Mouse (Mus musculus): ENCODE measurements around the gene Tuba4a. TPM values are rescaled to one million over a fixed set of nuclear protein-coding genes. Genes with fewer than 3 reads are reported as not detected.
"Not testable (repeated sequence)": the region's sequence is repeated elsewhere in the genome, so short reads cannot be mapped to it uniquely, and the experiment has no call there.

The Tuba4a gene
- polyA plus RNA-seq, 1 experiment, result 188 TPM

DNA sequence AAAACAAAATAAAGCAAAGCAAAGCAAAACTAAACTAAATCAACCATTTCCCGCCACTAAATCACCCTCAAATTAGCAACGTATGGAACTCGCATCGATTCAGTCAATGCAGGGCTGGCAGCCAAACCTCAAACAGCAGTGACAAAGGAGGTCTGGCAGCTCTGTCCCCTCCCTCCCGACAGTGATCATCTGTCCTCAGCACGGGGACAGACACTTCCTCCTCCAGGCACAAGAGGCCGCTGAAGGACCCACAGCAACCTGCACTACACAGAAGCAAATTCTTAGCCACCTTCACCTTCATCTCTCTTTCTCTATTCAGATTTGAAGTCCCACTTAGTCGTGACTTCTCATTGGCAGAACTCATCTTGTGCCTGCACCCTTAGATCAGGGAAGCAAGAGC lies 14.9 kb upstream of the Tuba4a start:
- TF ChIP-seq POLR2A (IDR thresholded peaks at IDR 0.05; ENCODE audit: low read depth, low read length), result no peak
- TF ChIP-seq CTCF (IDR thresholded peaks at IDR 0.05; ENCODE audit: extremely low read depth, insufficient read length, insufficient replicate concordance, low read depth, low read length), result peak; percentile 65; the same call in 1 of the 2 replicates
- Histone ChIP-seq H3K27ac (ENCODE audit: insufficient read depth, low read depth, low read length) (no peak overlapping the region), H3K4me1 (ENCODE audit: control insufficient read depth, insufficient read depth, insufficient read length, low read length) (peaks cover 8% of the 10 kb centered on the region; the same call in 1 of the 2 replicates), H3K36me3 (ENCODE audit: control insufficient read depth, insufficient read depth, low read length) (peaks cover 4% of the 10 kb centered on the region), H3K4me3 (ENCODE audit: low read depth, low read length) (no peak overlapping the region), H3K27me3 (ENCODE audit: control insufficient read depth, insufficient read depth, low read length) (no peaks in the 10 kb centered on the region)
- WGBS, result under 1% methylated on average over 8 of the region's 8 CpGs

DNA sequence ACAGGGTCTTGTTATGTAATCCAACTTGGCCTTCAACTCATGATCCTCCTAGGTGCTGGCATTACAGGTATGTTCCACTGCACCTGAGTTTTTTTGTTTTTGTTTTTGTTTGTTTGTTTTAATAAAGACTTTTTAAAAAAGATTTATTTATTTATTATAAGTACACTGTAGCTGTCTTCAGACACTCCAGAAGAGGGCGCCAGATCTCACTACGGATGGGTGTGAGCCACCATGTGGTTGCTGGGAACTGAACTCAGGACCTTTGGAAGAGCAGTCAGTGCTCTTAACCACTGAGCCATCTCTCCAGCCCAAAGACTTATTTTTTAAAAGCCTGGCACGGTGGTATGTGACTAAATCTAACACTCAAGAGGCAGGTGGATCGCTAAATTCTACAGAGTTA lies 12.8 kb upstream of the Tuba4a start:
- WGBS, result 79% methylated on average over 4 of the region's 4 CpGs
- H3K36me3 ChIP-seq (ENCODE audit: control insufficient read depth, insufficient read depth, low read length); H3K27ac ChIP-seq (ENCODE audit: insufficient read depth, low read depth, low read length); H3K4me1 ChIP-seq (ENCODE audit: control insufficient read depth, insufficient read depth, insufficient read length, low read length); H3K27me3 ChIP-seq (ENCODE audit: control insufficient read depth, insufficient read depth, low read length); H3K4me3 ChIP-seq (ENCODE audit: low read depth, low read length): not testable (repeated sequence)

DNA sequence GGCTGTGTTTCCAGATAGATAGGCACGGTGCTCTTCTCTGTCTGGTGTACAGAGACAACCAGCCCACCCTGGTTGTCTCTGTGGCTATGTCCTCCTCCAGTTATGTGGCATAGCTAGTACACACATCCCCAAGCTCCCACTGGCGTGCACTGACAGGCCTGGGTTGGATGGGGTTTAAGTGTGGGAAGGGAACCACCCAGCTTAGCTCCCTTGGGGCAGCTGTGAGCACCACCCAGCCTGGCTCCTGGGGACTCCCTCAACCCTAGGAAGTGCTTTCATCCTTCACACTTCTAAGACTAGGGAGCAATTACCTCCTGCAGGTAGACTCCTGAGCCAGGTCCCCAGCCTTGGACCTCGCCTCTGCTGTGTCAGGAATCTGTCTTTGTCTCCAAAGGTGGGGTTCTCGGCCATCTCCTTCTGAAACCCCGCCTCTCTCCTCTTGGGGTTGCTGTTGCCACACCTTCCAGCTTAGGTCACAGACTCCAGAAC lies 12.0 kb upstream of the Tuba4a start, which contains the start of gene A630095N17Rik:
TSS of gene A630095N17Rik (minus strand) at position 439 of the 489 bp plus-strand sequence.
- no peak within 1 kb of the TSS for H3K4me3 ChIP-seq (ENCODE audit: low read depth, low read length)
- H3K27ac ChIP-seq (ENCODE audit: insufficient read depth, low read depth, low read length), result no peak within 1 kb of the TSS
- H3K27me3 ChIP-seq (ENCODE audit: control insufficient read depth, insufficient read depth, low read length), result no peaks in the 10 kb centered on the region
- TF ChIP-seq POLR2A (IDR thresholded peaks at IDR 0.05; ENCODE audit: low read depth, low read length), result no peak
- no peak for TF ChIP-seq CTCF (IDR thresholded peaks at IDR 0.05; ENCODE audit: extremely low read depth, insufficient read length, insufficient replicate concordance, low read depth, low read length)
- peaks cover 5% of the 10 kb centered on the region; the same call in 1 of the 2 replicates for H3K4me1 ChIP-seq (ENCODE audit: control insufficient read depth, insufficient read depth, insufficient read length, low read length)
- no peaks in the 10 kb centered on the region for H3K36me3 ChIP-seq (ENCODE audit: control insufficient read depth, insufficient read depth, low read length)
- 62% methylated on average over 5 of the region's 5 CpGs for WGBS

DNA sequence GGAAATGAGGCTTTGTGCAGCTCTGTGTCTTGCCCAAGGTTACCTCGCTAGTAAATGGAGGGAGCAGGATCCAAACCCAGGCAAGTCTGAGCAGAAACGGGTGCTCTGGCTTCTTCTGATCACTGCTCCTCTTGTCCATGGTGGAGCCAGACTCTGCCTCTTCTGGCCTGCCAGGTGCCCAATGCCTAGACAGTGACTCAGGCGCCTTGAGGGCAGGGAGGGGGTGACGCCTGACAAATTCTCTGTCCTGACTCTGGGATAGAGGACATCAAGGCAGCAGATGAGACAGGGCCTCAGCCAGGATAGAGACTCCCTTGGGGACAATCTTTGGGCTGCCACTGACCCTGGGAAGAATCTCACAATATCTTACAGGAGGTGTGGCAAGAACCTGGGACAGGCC lies 11.6 kb upstream of the Tuba4a start:
- Histone ChIP-seq H3K4me1 (ENCODE audit: control insufficient read depth, insufficient read depth, insufficient read length, low read length) (peaks cover 5% of the 10 kb centered on the region; the same call in 1 of the 2 replicates), H3K36me3 (ENCODE audit: control insufficient read depth, insufficient read depth, low read length) (no peaks in the 10 kb centered on the region), H3K27ac (ENCODE audit: insufficient read depth, low read depth, low read length) (no peak overlapping the region), H3K4me3 (ENCODE audit: low read depth, low read length) (no peak overlapping the region), H3K27me3 (ENCODE audit: control insufficient read depth, insufficient read depth, low read length) (no peaks in the 10 kb centered on the region)
- TF ChIP-seq CTCF (IDR thresholded peaks at IDR 0.05; ENCODE audit: extremely low read depth, insufficient read length, insufficient replicate concordance, low read depth, low read length) (no peak), POLR2A (IDR thresholded peaks at IDR 0.05; ENCODE audit: low read depth, low read length) (no peak)
- WGBS, result 81% methylated on average over 4 of the region's 4 CpGs

DNA sequence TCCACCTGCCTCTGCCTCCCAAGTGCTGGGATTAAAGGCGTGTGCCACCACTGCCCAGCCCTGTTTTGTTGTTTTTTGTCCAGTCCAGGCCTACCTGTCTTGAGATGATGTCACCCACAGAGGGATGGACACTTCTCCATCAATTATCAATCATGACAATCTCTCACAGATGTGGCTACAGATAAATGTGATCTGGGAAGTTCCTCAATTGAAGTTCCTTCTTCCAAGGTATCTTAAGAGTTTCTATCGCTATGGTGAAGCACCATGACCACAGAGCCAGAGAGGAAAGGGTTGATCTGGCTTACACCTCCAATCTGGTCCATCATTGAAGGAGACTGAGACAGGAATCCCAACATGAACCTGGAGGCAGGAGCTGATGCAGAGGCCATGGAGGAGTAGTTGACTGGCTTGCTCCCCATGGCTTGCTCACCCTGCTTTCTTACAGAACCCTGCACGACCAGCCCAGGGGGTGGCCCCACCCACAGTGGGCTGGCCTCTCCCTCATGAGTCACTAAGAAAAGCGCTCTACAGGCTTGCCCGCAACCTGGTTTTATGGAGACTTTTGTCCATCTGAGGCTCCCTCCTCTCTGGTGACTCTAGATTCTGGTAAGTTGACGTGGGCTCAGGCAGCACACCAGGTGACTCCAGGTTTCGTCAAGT lies 10.8 kb upstream of the Tuba4a start:
- WGBS, result 64% methylated on average over 7 of the region's 7 CpGs
- TF ChIP-seq POLR2A (IDR thresholded peaks at IDR 0.05; ENCODE audit: low read depth, low read length), result no peak
- TF ChIP-seq CTCF (IDR thresholded peaks at IDR 0.05; ENCODE audit: extremely low read depth, insufficient read length, insufficient replicate concordance, low read depth, low read length), result no peak

DNA sequence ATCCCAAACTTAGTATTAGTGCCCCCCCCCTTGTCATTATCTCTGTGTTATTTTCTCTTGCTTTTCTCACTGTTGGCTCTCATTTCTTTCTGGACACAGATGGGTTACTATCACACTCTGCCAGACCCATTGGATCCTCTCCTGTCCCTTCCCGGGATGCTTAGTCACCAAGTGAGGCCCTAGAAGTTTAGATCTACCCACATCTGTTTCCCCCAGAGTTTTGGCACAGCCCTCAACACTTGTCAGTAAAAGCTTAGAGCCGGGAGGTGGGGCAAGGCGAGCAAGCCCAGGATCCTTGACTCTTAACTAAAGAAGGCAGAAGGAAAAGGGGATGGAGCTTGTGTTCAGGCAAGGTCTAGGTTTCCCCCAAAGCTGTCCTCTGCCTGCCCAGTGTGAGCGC lies 9.5 kb upstream of the Tuba4a start:
- TF ChIP-seq CTCF (IDR thresholded peaks at IDR 0.05; ENCODE audit: extremely low read depth, insufficient read length, insufficient replicate concordance, low read depth, low read length), result no peak
- TF ChIP-seq POLR2A (IDR thresholded peaks at IDR 0.05; ENCODE audit: low read depth, low read length), result no peak
- 70% methylated on average over 4 of the region's 4 CpGs for WGBS
- H3K36me3 ChIP-seq (ENCODE audit: control insufficient read depth, insufficient read depth, low read length), result no peaks in the 10 kb centered on the region

More for the DNA sequence above, 10.8 kb upstream of the Tuba4a start:
- Histone ChIP-seq H3K4me1 (ENCODE audit: control insufficient read depth, insufficient read depth, insufficient read length, low read length) (peaks cover 2% of the 10 kb centered on the region; the same call in 1 of the 2 replicates), H3K27me3 (ENCODE audit: control insufficient read depth, insufficient read depth, low read length) (no peaks in the 10 kb centered on the region), H3K4me3 (ENCODE audit: low read depth, low read length) (no peak overlapping the region), H3K36me3 (ENCODE audit: control insufficient read depth, insufficient read depth, low read length) (no peaks in the 10 kb centered on the region), H3K27ac (ENCODE audit: insufficient read depth, low read depth, low read length) (no peak overlapping the region)

DNA sequence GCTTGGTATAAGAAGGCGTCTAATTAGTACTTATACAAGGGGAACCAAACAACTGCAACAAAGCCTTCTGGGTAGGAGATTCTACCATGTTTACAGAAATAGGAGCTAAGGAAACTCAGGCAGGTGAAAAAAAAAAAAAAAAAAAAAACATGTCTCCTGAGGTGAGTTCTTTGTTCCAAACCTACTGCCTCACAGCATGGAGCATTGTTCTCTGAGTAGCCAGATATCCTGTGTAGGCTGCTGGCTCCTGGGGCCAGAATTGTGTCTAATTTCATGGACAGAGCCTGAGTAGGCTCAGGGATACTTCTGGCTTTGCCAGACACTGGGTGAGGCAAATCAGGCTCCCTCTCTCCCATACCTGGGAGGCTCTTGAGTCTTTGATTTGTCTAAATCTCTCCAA lies 8.0 kb upstream of the Tuba4a start:
- TF ChIP-seq CTCF (IDR thresholded peaks at IDR 0.05; ENCODE audit: extremely low read depth, insufficient read length, insufficient replicate concordance, low read depth, low read length) (no peak), POLR2A (IDR thresholded peaks at IDR 0.05; ENCODE audit: low read depth, low read length) (no peak)
- 95% methylated on average over 1 of the region's 1 CpGs for WGBS
- Histone ChIP-seq H3K27me3 (ENCODE audit: control insufficient read depth, insufficient read depth, low read length) (no peaks in the 10 kb centered on the region), H3K36me3 (ENCODE audit: control insufficient read depth, insufficient read depth, low read length) (no peaks in the 10 kb centered on the region), H3K4me3 (ENCODE audit: low read depth, low read length) (no peak overlapping the region), H3K27ac (ENCODE audit: insufficient read depth, low read depth, low read length) (no peak overlapping the region), H3K4me1 (ENCODE audit: control insufficient read depth, insufficient read depth, insufficient read length, low read length) (no peaks in the 10 kb centered on the region)

More for the DNA sequence above, 9.5 kb upstream of the Tuba4a start:
- Histone ChIP-seq H3K27me3 (ENCODE audit: control insufficient read depth, insufficient read depth, low read length) (no peaks in the 10 kb centered on the region), H3K4me1 (ENCODE audit: control insufficient read depth, insufficient read depth, insufficient read length, low read length) (0 out of 2 replicates have a peak, but pooled peaks cover 2% of the 10 kb centered on the region), H3K27ac (ENCODE audit: insufficient read depth, low read depth, low read length) (no peak overlapping the region), H3K4me3 (ENCODE audit: low read depth, low read length) (no peak overlapping the region)
